Mouse (Mus musculus) bone marrow macrophage, adult 2 months (primary cell): ENCODE measurements around the gene Sult1c2.

Experiments used
- CTCF ChIP-seq: IDR thresholded peaks from 2 replicates; pipeline ENCODE4 v1.5.1; 2012; ENCODE audit warnings: low read depth, mild to moderate bottlenecking, low read length, moderate library complexity
- POLR2A ChIP-seq: IDR thresholded peaks from 2 replicates; pipeline ENCODE4 v1.6.1; 2012; ENCODE audit warnings: mild to moderate bottlenecking, low read depth, low read length, borderline replicate concordance

DNA sequence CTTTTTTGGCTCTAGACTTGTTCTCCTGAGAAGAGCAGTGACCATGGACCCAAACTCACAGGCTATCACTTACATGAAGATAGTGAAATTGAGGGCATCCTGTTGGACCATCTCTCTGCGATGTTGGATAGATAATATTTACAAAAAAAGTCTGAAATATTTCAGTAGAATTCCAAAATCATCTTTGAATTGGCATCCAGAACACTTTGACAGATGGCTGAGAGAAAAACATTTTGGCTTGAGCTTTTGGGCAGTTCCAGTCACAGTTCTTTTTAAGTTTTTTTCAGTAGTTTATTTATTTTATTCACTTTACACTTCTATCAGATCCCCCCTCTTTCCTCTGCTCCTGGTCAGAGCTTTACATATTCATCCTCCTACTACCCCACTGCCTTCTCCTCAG is 62.8 kb downstream of the Sult1c2 start:
- TF ChIP-seq POLR2A (no peak), CTCF (no peak)
